Mouse (Mus musculus) lung, postnatal 0 days (tissue): Measurements from ENCODE around the gene Flywch2.

Experiments used
- CTCF ChIP-seq: IDR thresholded peaks from 2 replicates; pipeline ENCODE4 v1.5.1; 2016; ENCODE audit warnings: antibody characterized with exemption, mild to moderate bottlenecking
- EP300 ChIP-seq: IDR thresholded peaks from 2 replicates; pipeline ENCODE4 v1.6.1; 2016; ENCODE audit warnings: antibody characterized with exemption, mild to moderate bottlenecking, control low read depth

- TF ChIP-seq CTCF (no peak), EP300 (no peak)
These were observed 15.4 kb downstream of the Flywch2 start for GRCm38 (mm10) chr17:23770493-23770892.
